Mouse (Mus musculus) intestine, embryonic 15.5 days (tissue): ENCODE measurements around the gene Snrpf. TPM values are rescaled to one million over a fixed set of nuclear protein-coding genes. Genes with fewer than 3 reads are reported as not detected.

Source experiments
- ATAC-seq: fragments of 200-750 bp; cut with Nextera tagmentation; 2 replicates; pipeline ENCODE4 v1.8.0; 2017; ENCODE audit warnings: moderate TSS enrichment, moderate library complexity
- H3K27ac ChIP-seq: fragments of 300-500 bp; sonication (generic); 2 replicates; pipeline ENCODE4 v1.5.1; 2015; ENCODE audit warnings: mild to moderate bottlenecking, inconsistent platforms
- H3K27me3 ChIP-seq: fragments of 300-500 bp; sonication (generic); replicated peaks from 2 replicates; pipeline ENCODE4 v1.6.1; 2015; ENCODE audit warnings: inconsistent platforms
- H3K36me3 ChIP-seq: fragments of 300-500 bp; sonication (generic); 2 replicates; pipeline ENCODE4 v1.6.1; 2015; ENCODE audit warnings: inconsistent platforms
- H3K4me1 ChIP-seq: fragments of 300-500 bp; sonication (generic); replicated peaks from 2 replicates; pipeline ENCODE4 v1.6.1; 2015; ENCODE audit warnings: inconsistent platforms
- H3K4me2 ChIP-seq: fragments of 300-500 bp; sonication (generic); replicated peaks from 2 replicates; pipeline ENCODE4 v1.6.1; 2015; ENCODE audit warnings: mild to moderate bottlenecking, inconsistent platforms
- H3K4me3 ChIP-seq: fragments of 300-500 bp; sonication (generic); replicated peaks from 2 replicates; pipeline ENCODE4 v1.5.1; 2015; ENCODE audit warnings: inconsistent platforms
- H3K9ac ChIP-seq: fragments of 300-500 bp; sonication (generic); 2 replicates; pipeline ENCODE4 v1.6.1; 2015; ENCODE audit warnings: inconsistent platforms
- H3K9me3 ChIP-seq: fragments of 300-500 bp; sonication (generic); 2 replicates; pipeline ENCODE4 v1.6.1; 2016; ENCODE audit warnings: inconsistent platforms
- WGBS: fragments of 180-500 bp; shearing (Covaris S2); methylation state at CpG from one replicate; pipeline ENCODE4 v1.1.7; 2015; 5-methylcytosine and 5-hydroxymethylcytosine counted together
- polyA plus RNA-seq: library from polyadenylated mRNA; unstranded; fragments of >200 nt; fragmentation: Nextera tagmentation; extraction: Ambion mirVana; gene quantifications from 2 replicates; pipeline ENCODE4 v1.2.1, GENCODE M21; 2015

Gene Snrpf
- polyA plus RNA-seq, 1 experiment from 2014 or later: 122 TPM

- H3K27ac ChIP-seq: no peak overlapping the region
- no peaks in the 10 kb centered on the region for H3K27me3 ChIP-seq
- H3K4me2 ChIP-seq: no peak overlapping the region
- no peak overlapping the region for H3K4me3 ChIP-seq
- no peaks in the 10 kb centered on the region; the same call in 1 of the 2 replicates for H3K9me3 ChIP-seq
- 91% methylated on average over 7 of the region's 7 CpGs for WGBS
- H3K36me3 ChIP-seq: no peaks in the 10 kb centered on the region
- no peak for ATAC-seq
- no peaks in the 10 kb centered on the region for H3K4me1 ChIP-seq
- H3K9ac ChIP-seq: no peak overlapping the region
Measured at GRCm38 (mm10) chr10:93609236-93609635, 19.7 kb upstream of the Snrpf start.

DNA sequence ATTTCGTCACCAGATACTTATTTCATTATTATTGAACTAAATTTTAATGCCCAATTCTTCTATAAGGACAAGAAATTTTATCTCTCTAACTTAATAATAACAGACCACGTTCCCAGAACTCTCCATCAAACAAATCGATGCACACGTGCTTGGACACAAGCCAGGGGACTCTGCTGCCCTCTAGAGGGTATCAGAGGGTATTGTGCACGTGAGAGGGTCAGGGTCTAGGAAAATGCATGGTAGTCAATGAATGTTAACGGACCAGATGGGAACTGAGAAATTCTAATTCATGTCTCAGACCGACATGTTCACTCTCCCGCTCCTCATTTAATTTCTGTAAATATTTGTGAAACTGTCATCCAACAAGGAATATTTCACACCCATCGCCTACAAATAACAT lies 18.5 kb upstream of the Snrpf start:
- ATAC-seq: no peak
- no peaks in the 10 kb centered on the region for H3K27me3 ChIP-seq
- no peak overlapping the region for H3K4me3 ChIP-seq
- no peaks in the 10 kb centered on the region for H3K36me3 ChIP-seq
- no peak overlapping the region for H3K9ac ChIP-seq
- H3K27ac ChIP-seq: no peak overlapping the region
- WGBS: 51% methylated on average over 9 of the region's 9 CpGs
- no peak overlapping the region for H3K4me2 ChIP-seq
- H3K4me1 ChIP-seq: no peaks in the 10 kb centered on the region
- no peaks in the 10 kb centered on the region; the same call in 1 of the 2 replicates for H3K9me3 ChIP-seq

DNA sequence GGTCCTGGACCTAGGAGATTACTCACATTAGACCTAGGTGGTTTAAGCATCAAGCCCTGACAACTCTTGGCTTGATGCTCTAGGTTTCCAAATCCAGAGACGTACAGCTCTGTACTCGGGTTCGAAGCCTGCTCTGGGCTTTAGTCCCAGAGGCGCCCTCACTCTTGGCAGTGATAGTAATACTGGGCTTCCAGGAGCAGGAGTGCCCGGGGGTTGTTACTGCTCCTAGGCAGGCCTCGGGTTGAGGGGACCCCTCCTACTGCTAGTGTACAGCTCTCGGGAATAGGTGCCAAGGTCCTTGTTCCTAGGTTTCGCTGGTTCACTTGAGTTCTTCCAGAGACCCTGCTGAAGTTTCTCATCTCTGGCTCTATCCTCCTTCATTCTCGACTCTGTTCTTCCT lies 16.8 kb upstream of the Snrpf start:
- no peak for ATAC-seq
- Histone ChIP-seq H3K36me3 (no peaks in the 10 kb centered on the region), H3K9ac (no peak overlapping the region), H3K9me3 (no peaks in the 10 kb centered on the region; the same call in 1 of the 2 replicates), H3K27me3 (no peaks in the 10 kb centered on the region), H3K4me1 (no peaks in the 10 kb centered on the region), H3K27ac (no peak overlapping the region), H3K4me2 (no peak overlapping the region), H3K4me3 (no peak overlapping the region)
- 88% methylated on average over 9 of the region's 9 CpGs for WGBS

DNA sequence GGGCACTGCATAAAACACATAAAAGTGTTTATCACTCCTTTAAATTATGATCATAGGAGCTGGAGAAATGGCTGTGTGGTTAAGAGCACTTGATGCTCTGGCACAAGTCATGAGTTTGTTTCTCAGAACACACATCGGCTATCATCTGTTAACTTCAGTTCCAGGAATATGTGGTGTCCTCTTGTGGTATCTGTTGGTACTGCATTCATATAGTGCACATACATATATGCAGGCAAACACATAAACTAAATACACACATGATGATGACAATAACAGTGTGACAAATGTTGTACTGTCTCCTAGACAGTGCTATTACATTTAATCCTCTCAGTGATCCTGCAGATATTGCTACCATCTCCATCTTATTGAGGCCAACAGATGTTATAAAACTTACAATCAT lies 13.8 kb upstream of the Snrpf start:
- no peak overlapping the region for H3K4me2 ChIP-seq
- H3K9me3 ChIP-seq: no peaks in the 10 kb centered on the region
- H3K4me1 ChIP-seq: no peaks in the 10 kb centered on the region
- H3K36me3 ChIP-seq: no peaks in the 10 kb centered on the region
- 87% methylated on average over 1 of the region's 1 CpGs for WGBS
- no peak overlapping the region for H3K4me3 ChIP-seq
- ATAC-seq: no peak
- no peaks in the 10 kb centered on the region for H3K27me3 ChIP-seq
- H3K9ac ChIP-seq: no peak overlapping the region
- H3K27ac ChIP-seq: no peak overlapping the region

- no peak overlapping the region for H3K9ac ChIP-seq
- ATAC-seq: no peak
- WGBS: 80% methylated on average over 5 of the region's 5 CpGs
Measured at GRCm38 (mm10) chr10:93602309-93602708, 12.8 kb upstream of the Snrpf start.

DNA sequence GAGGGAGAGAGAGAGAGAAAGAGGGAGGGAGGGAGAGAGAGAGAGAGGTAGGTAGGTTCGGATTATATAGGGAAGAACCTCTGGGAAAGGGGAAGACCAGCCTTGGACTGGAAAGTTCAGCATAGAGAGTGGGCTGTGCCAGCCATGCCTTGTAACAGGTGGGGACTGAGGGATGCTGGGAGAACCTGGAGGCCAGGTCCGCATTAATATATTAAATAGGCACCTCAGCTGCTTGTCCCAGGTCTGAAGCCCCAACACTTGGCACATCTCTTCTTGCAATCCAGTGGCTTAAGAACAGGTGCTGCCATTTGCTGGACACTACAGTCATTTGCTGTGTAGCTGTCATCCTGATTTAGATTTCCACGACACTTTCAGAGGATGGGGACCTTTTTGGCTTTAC lies 7.1 kb upstream of the Snrpf start:
- Histone ChIP-seq H3K27me3 (no peaks in the 10 kb centered on the region; the same call in 1 of the 2 replicates), H3K9me3 (no peaks in the 10 kb centered on the region), H3K9ac (no peak overlapping the region), H3K4me1 (0 out of 2 replicates have a peak, but pooled peaks cover 4% of the 10 kb centered on the region), H3K27ac (no peak overlapping the region), H3K4me2 (no peak overlapping the region), H3K4me3 (no peak overlapping the region), H3K36me3 (no peaks in the 10 kb centered on the region)
- WGBS: 81% methylated on average over 3 of the region's 3 CpGs
- ATAC-seq: no peak

More at GRCm38 (mm10) chr10:93602309-93602708, 12.8 kb upstream of the Snrpf start:
- Histone ChIP-seq H3K4me1 (no peaks in the 10 kb centered on the region), H3K36me3 (no peaks in the 10 kb centered on the region), H3K27ac (no peak overlapping the region), H3K4me2 (no peak overlapping the region), H3K4me3 (no peak overlapping the region), H3K9me3 (no peaks in the 10 kb centered on the region), H3K27me3 (no peaks in the 10 kb centered on the region)

DNA sequence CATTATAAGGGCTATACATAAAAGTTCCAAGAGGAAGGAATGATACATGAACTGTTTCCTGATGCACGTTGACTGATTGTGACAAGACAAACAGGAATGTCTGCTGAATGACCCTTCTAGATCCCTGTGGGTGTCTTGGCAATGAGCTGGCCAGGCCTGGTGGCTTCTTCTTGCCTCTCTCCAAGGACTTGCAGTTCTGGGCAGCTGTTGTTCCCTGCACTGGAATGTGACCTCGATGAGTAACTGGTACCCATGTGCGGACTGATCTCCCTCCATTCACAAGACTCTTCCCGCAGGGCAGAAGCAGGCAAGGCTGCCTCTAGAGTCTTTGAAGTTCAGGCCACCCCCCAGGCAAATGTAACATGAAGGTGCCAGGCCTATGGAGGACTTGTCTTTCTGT lies 6.3 kb upstream of the Snrpf start:
- Histone ChIP-seq H3K27me3 (no peaks in the 10 kb centered on the region; the same call in 1 of the 2 replicates), H3K27ac (no peak overlapping the region), H3K4me2 (no peak overlapping the region), H3K4me3 (no peak overlapping the region), H3K9ac (no peak overlapping the region), H3K4me1 (0 out of 2 replicates have a peak, but pooled peaks cover 4% of the 10 kb centered on the region), H3K9me3 (no peaks in the 10 kb centered on the region), H3K36me3 (no peaks in the 10 kb centered on the region)
- WGBS: 65% methylated on average over 4 of the region's 4 CpGs
- no peak for ATAC-seq

GRCm38 (mm10) chr10:93594022-93594482 lies 4.5 kb upstream of the Snrpf start:
- no peaks in the 10 kb centered on the region for H3K36me3 ChIP-seq
- H3K4me1 ChIP-seq: 0 out of 2 replicates have a peak, but pooled peaks cover 4% of the 10 kb centered on the region
- 2% methylated on average over 22 of the region's 22 CpGs for WGBS
- no peaks in the 10 kb centered on the region; the same call in 1 of the 2 replicates for H3K27me3 ChIP-seq
- H3K9ac ChIP-seq: peak overlapping the region; percentile 9; the same call in 1 of the 2 replicates
- H3K9me3 ChIP-seq: no peaks in the 10 kb centered on the region
- H3K4me2 ChIP-seq: peak overlapping the region; percentile 82
- ATAC-seq: peak; percentile 69
- H3K27ac ChIP-seq: no peak overlapping the region
- peak overlapping the region; percentile 39 for H3K4me3 ChIP-seq

DNA sequence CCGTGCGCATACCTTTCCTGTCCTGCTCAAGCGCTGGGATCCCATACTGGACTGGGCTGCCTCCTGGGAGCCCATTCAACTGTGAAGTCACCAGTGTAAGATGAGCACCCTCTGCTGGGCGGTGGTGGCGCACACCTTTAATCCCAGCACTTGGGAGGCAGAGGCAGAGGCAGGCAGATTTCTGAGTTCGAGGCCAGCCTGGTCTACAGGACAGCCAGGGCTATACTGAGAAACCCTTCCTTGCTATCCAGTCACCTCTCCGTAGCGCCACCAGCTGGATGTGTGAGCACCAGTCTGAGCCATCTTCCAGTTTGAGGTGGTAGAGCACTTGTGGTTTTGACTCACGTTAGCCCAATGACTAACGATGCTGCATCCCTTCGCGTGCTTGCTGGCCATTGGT lies 3.0 kb upstream of the Snrpf start:
- Histone ChIP-seq H3K4me1 (0 out of 2 replicates have a peak, but pooled peaks cover 10% of the 10 kb centered on the region), H3K27me3 (no peaks in the 10 kb centered on the region; the same call in 1 of the 2 replicates), H3K27ac (no peak overlapping the region), H3K9ac (no peak overlapping the region), H3K4me2 (no peak overlapping the region), H3K4me3 (no peak overlapping the region), H3K9me3 (no peaks in the 10 kb centered on the region), H3K36me3 (no peaks in the 10 kb centered on the region)
- no peak for ATAC-seq
- WGBS: 58% methylated on average over 12 of the region's 12 CpGs

GRCm38 (mm10) chr10:93588796-93589195 lies 710 bp downstream of the Snrpf start:
- Histone ChIP-seq H3K4me1 (0 out of 2 replicates have a peak, but pooled peaks cover 6% of the 10 kb centered on the region), H3K36me3 (no peaks in the 10 kb centered on the region), H3K4me3 (peak overlapping the region; percentile 84), H3K9me3 (no peaks in the 10 kb centered on the region), H3K27ac (peak overlapping the region; percentile 63), H3K27me3 (no peaks in the 10 kb centered on the region), H3K4me2 (peak overlapping the region; percentile 76), H3K9ac (peak overlapping the region; percentile 74)
- WGBS: 1% methylated on average over 11 of the region's 11 CpGs
- peak; percentile 31; the same call in 1 of the 2 replicates for ATAC-seq

DNA sequence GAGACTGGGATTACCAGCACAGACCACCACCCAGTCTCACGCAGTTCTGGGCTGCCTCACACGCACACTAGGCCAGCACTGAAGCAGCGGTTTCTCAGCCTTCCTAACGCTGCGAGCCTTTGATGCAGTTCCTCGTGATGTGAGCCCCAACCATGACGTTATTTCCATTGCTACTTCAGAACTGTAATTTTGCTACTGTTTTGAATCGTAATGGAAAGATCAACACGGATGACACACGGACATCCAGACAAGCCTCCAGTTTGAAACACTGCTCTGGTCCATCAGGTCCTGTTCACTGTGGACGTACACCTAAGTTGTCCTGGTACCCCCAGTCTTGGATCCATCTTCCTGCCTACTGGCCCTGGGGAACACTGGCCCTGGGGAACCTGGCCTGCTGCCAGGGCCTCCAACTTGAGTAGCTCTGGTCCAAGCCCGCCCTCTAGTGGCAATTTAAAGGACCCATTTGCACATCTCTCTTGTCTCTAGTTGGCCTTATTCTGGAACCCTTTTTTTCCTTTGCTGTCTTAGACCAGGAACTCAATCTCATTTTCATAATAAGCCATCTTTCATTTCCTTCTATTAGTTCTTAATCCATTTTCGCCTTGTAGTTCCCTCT lies 12.1 kb downstream of the Snrpf start:
- Histone ChIP-seq H3K36me3 (peaks cover 4% of the 10 kb centered on the region; the same call in 1 of the 2 replicates), H3K4me2 (no peak overlapping the region), H3K4me3 (no peak overlapping the region), H3K4me1 (no peaks in the 10 kb centered on the region), H3K9me3 (no peaks in the 10 kb centered on the region), H3K9ac (no peak overlapping the region), H3K27me3 (no peaks in the 10 kb centered on the region), H3K27ac (no peak overlapping the region)
- WGBS: 63% methylated on average over 13 of the region's 13 CpGs
- ATAC-seq: peak; percentile 68

GRCm38 (mm10) chr10:93575960-93576359 lies 13.5 kb downstream of the Snrpf start:
- Histone ChIP-seq H3K27ac (no peak overlapping the region), H3K4me2 (no peak overlapping the region), H3K4me3 (no peak overlapping the region), H3K9ac (no peak overlapping the region), H3K27me3 (no peaks in the 10 kb centered on the region), H3K9me3 (no peaks in the 10 kb centered on the region), H3K4me1 (no peaks in the 10 kb centered on the region), H3K36me3 (no peaks in the 10 kb centered on the region)
- 86% methylated on average over 8 of the region's 8 CpGs for WGBS
- no peak for ATAC-seq

GRCm38 (mm10) chr10:93574966-93575365 lies 14.5 kb downstream of the Snrpf start:
- H3K4me1 ChIP-seq: no peaks in the 10 kb centered on the region
- H3K9ac ChIP-seq: no peak overlapping the region
- ATAC-seq: no peak
- no peak overlapping the region for H3K4me3 ChIP-seq
- H3K27me3 ChIP-seq: no peaks in the 10 kb centered on the region
- H3K36me3 ChIP-seq: no peaks in the 10 kb centered on the region
- no peaks in the 10 kb centered on the region for H3K9me3 ChIP-seq
- H3K4me2 ChIP-seq: no peak overlapping the region
- no peak overlapping the region for H3K27ac ChIP-seq
- WGBS: 52% methylated on average over 4 of the region's 4 CpGs
